Mouse (Mus musculus): ENCODE results near the gene Apold1. TPM values are rescaled to one million over a fixed set of nuclear protein-coding genes. Genes with fewer than 3 reads are reported as not detected.

The Apold1 gene
- total RNA-seq, 2 experiments from 2014 or later = 1.0 to 5.0 TPM

GRCm38 (mm10) chr6:135021633-135022032, 40.1 kb downstream of the Apold1 start:
- Histone ChIP-seq H3K4me3 (no peak overlapping the region), H3K27ac (no peak overlapping the region)
- no peak for TF ChIP-seq CTCF (IDR thresholded peaks at IDR 0.05)
- no peak for DNase-seq
- intact Hi-C loops (cut with DNase I) = no loop called here

DNA sequence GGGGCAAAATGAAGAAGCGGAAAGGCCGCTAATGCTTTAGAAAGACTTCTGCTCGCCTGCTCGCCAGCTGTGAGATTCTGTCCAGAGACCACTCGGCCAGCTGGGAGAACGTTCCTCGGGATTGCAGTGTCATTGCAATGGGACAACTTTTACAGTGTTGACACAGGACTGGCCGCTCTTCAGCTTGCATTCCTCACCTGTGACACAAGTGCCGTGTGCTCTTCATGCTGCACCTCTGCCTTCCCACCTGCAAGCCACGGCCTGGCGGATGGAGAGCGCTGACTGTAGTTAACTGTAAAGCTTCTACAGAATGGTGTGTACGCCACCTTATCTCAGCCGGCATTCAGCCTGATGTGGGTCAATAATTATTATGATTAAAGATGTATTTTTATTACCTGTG, 41.9 kb downstream of the Apold1 start:
- no peak for TF ChIP-seq CTCF (IDR thresholded peaks at IDR 0.05)
- Histone ChIP-seq H3K27ac (no peak overlapping the region), H3K4me3 (no peak overlapping the region)
- DNase-seq = no peak
- intact Hi-C loops (cut with DNase I) = no loop called here

- intact Hi-C loops (cut with DNase I) = loop anchor here (5.0 kb wide), 1 partner anchor 117 kb away; no protein-coding TSS in a partner anchor
Measured at GRCm38 (mm10) chr6:135024781-135025420, 43.4 kb downstream of the Apold1 start.

DNA sequence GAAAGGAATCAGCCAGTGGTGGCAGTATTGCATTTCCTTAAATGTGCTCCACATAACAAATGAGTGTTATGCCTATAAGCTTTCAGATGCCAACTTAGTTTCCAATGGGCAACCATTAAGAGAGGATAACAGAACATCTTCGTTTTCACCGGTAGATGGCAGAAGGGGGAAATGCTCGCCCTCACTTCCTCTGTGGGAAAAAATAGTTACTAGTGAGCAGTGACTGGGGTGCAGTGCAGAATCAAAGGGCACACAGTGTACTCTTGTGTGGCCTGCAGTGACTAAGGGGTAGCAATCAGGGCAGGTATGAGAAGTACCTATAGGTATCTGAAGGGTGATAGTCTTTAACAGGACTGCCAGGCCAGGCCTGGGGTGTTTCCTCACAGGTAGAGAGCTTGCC, 44.7 kb downstream of the Apold1 start:
- intact Hi-C loops (cut with DNase I) = loop anchor here (5.0 kb wide), 1 partner anchor 116 kb away; no protein-coding TSS in a partner anchor
- DNase-seq = no peak
- TF ChIP-seq CTCF (IDR thresholded peaks at IDR 0.05) = peak; percentile 63
- no peak overlapping the region for H3K27ac ChIP-seq
- no peak overlapping the region for H3K4me3 ChIP-seq

More at GRCm38 (mm10) chr6:135024781-135025420, 43.4 kb downstream of the Apold1 start:
- TF ChIP-seq CTCF (IDR thresholded peaks at IDR 0.05) = no peak
- H3K27ac ChIP-seq = no peak overlapping the region
- no peak overlapping the region for H3K4me3 ChIP-seq
- no peak for DNase-seq

- no peak for DNase-seq
- no peak overlapping the region for H3K27ac ChIP-seq
- no peak for TF ChIP-seq CTCF (IDR thresholded peaks at IDR 0.05)
- intact Hi-C loops (cut with DNase I) = loop anchor here (5.0 kb wide), 1 partner anchor 116 kb away; no protein-coding TSS in a partner anchor
- H3K4me3 ChIP-seq = no peak overlapping the region
Measured at GRCm38 (mm10) chr6:135026755-135027154, 45.2 kb downstream of the Apold1 start.

DNA sequence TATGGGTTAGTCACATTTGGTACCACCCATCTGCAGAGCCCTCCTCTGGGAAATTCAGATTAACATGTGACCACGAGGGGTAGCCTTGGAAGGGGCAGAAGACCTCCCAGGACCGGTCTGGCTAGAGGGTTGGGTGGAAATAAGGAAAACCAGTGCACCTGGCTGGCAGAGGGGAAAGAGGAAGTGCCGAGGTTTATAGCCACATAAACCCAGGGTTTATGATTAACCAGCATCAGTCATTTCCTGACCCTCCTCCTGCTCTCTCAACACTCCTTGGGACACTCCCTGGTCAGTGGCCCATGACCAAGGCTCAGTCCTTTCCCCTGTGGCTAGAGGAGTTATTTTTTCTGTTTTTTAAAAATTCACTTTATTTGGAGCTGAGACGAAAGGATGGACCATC, 47.7 kb downstream of the Apold1 start:
- Histone ChIP-seq H3K27ac (no peak overlapping the region), H3K4me3 (no peak overlapping the region)
- TF ChIP-seq CTCF (IDR thresholded peaks at IDR 0.05) = no peak
- intact Hi-C loops (cut with DNase I) = loop anchor here (5.0 kb wide), 1 partner anchor 113 kb away; no protein-coding TSS in a partner anchor
- DNase-seq = no peak

Other genes with a start within 250 kb of the Apold1 start
- gene Dusp16, start 189.1 kb upstream of the Apold1 start, total RNA-seq (2021) = 10 to 100 TPM; 11.4 to 19.4 TPM
- gene Crebl2, start 151.6 kb upstream of the Apold1 start, total RNA-seq (2021) = 10 to 100 TPM; 10.4 to 10.9 TPM
- 1 to 10 TPM; 4.0 to 4.1 TPM for gene Gpr19, start 83.1 kb upstream of the Apold1 start, total RNA-seq (2021)
- 10 to 100 TPM; 36.1 to 41.8 TPM for gene Cdkn1b, start 61.3 kb upstream of the Apold1 start, total RNA-seq (2021)
- 10 to 100 TPM; 26.9 TPM for gene Ddx47, start 29.9 kb downstream of the Apold1 start, total RNA-seq (2021)
- 1 to 10 TPM in 1 of 2 experiments, under 1 TPM in 1; 0.18 to 1.2 TPM for gene Gprc5a, start 83.9 kb downstream of the Apold1 start, total RNA-seq (2021)
- not detected for gene Gprc5d, start 136.6 kb downstream of the Apold1 start, total RNA-seq (2021)
- gene Fam234b, start 216.3 kb downstream of the Apold1 start, total RNA-seq (2021) = 1 to 10 TPM; 2.7 to 3.8 TPM
- 10 to 100 TPM in 1 of 2 experiments, 1 to 10 TPM in 1; 3.8 to 10.3 TPM for gene Hebp1, start 216.3 kb downstream of the Apold1 start, total RNA-seq (2021)